Mouse (Mus musculus): ENCODE data around the gene Aif1.
A peak's percentile ranks its signal among the peaks of the same experiment; 100 is the strongest.

Gene Aif1

GRCm38 (mm10) chr17:35175968-35176367 is at the start of gene Aif1:
Gene Aif1 (minus strand): TSS chr17:35176068.
- no peak for DNase-seq (ENCODE audit: low spot score in 2 of 2)

- DNase-seq (ENCODE audit: low spot score in 2 of 2), result no peak
Measured at GRCm38 (mm10) chr17:35225456-35225855, 49.6 kb upstream of the Aif1 start.

- DNase-seq (ENCODE audit: low spot score in 2 of 2), result no peak
Measured at GRCm38 (mm10) chr17:35224641-35225040, 48.8 kb upstream of the Aif1 start.

- no peak for DNase-seq (ENCODE audit: low spot score in 2 of 2)
Measured at GRCm38 (mm10) chr17:35222299-35222698, 46.4 kb upstream of the Aif1 start.

GRCm38 (mm10) chr17:35220156-35220952 is 44.5 kb upstream of the Aif1 start, which contains the start of gene Gm16181:
Gene Gm16181 (plus strand): TSS chr17:35220834.
- DNase-seq (ENCODE audit: low spot score in 2 of 2), result no peak

GRCm38 (mm10) chr17:35219601-35220041 is 43.8 kb upstream of the Aif1 start:
- peak in 1 of 2 experiments; percentile 52 for DNase-seq (ENCODE audit: low spot score in 2 of 2)

GRCm38 (mm10) chr17:35218516-35219193 is 42.8 kb upstream of the Aif1 start:
- DNase-seq (ENCODE audit: low spot score in 2 of 2), result peak in 1 of 2 experiments; percentile 65

- no peak for DNase-seq (ENCODE audit: low spot score in 2 of 2)
Measured at GRCm38 (mm10) chr17:35213071-35213470, 37.2 kb upstream of the Aif1 start.

- DNase-seq (ENCODE audit: low spot score in 2 of 2), result no peak
Measured at GRCm38 (mm10) chr17:35210593-35210992, 34.7 kb upstream of the Aif1 start.

GRCm38 (mm10) chr17:35209785-35210535 is 34.1 kb upstream of the Aif1 start:
- DNase-seq (ENCODE audit: low spot score in 2 of 2), result peak in 1 of 2 experiments; percentile 71

- DNase-seq (ENCODE audit: low spot score in 2 of 2), result peak in 1 of 2 experiments; percentile 48
Measured at GRCm38 (mm10) chr17:35205380-35205769, 29.5 kb upstream of the Aif1 start.

GRCm38 (mm10) chr17:35204494-35205379 is 28.9 kb upstream of the Aif1 start, which contains the start of gene Lta:
Gene Lta (minus strand): TSS chr17:35205351.
- peak; percentile 34 to 67 for DNase-seq (ENCODE audit: low spot score in 2 of 2)

GRCm38 (mm10) chr17:35202442-35202841 is 26.6 kb upstream of the Aif1 start:
- DNase-seq (ENCODE audit: low spot score in 2 of 2), result no peak

- peak; percentile 57 to 69 for DNase-seq (ENCODE audit: low spot score in 2 of 2)
Measured at GRCm38 (mm10) chr17:35201787-35202186, 25.9 kb upstream of the Aif1 start, which contains the start of gene Tnf. Gene Tnf (minus strand): TSS chr17:35202007.

GRCm38 (mm10) chr17:35201128-35201527 is 25.3 kb upstream of the Aif1 start:
- peak in 1 of 2 experiments; percentile 61 for DNase-seq (ENCODE audit: low spot score in 2 of 2)

- DNase-seq (ENCODE audit: low spot score in 2 of 2), result peak in 1 of 2 experiments; percentile 63
Measured at GRCm38 (mm10) chr17:35200398-35200797, 24.5 kb upstream of the Aif1 start.

GRCm38 (mm10) chr17:35198946-35199345 is 23.1 kb upstream of the Aif1 start:
- DNase-seq (ENCODE audit: low spot score in 2 of 2), result no peak

- no peak for DNase-seq (ENCODE audit: low spot score in 2 of 2)
Measured at GRCm38 (mm10) chr17:35198029-35198428, 22.2 kb upstream of the Aif1 start.

GRCm38 (mm10) chr17:35197126-35197525 is 21.3 kb upstream of the Aif1 start:
- no peak for DNase-seq (ENCODE audit: low spot score in 2 of 2)

GRCm38 (mm10) chr17:35196321-35196641 is 20.4 kb upstream of the Aif1 start:
- no peak for DNase-seq (ENCODE audit: low spot score in 2 of 2)

Data from spleen, postnatal 10 days (tissue).